Mouse (Mus musculus) limb, embryonic 14.5 days (tissue): Measurements from ENCODE around the gene 2210010C04Rik. TPM values are rescaled to one million over a fixed set of nuclear protein-coding genes. Genes with fewer than 3 reads are reported as not detected.
A peak's percentile ranks its signal among the peaks of the same experiment; 100 is the strongest.

ENCODE experiments used
- ATAC-seq: fragments of 200-750 bp; cut with Nextera tagmentation; 2 replicates; pipeline ENCODE4 v1.8.0; 2017; ENCODE audit warnings: low read depth, moderate number of reproducible peaks, moderate TSS enrichment; ENCODE audit not compliant: low FRiP score
- DNase-seq: peaks from one replicate; pipeline ENCODE4 v3.0.0-alpha.2; 2015; ENCODE audit warnings: low spot score
- H3K27ac ChIP-seq: fragments of 300-500 bp; sonication (generic); replicated peaks from 2 replicates; pipeline ENCODE4 v1.5.1; 2014; ENCODE audit warnings: low read depth, mild to moderate bottlenecking, low read length, moderate library complexity, mixed read lengths
- H3K27me3 ChIP-seq: fragments of 300-500 bp; sonication (generic); 2 replicates; pipeline ENCODE4 v1.6.1; 2014; ENCODE audit warnings: low read length, mixed read lengths; ENCODE audit not compliant: control insufficient read depth, insufficient read depth
- H3K36me3 ChIP-seq: fragments of 300-500 bp; sonication (generic); 2 replicates; pipeline ENCODE4 v1.6.1; 2014; ENCODE audit warnings: mild to moderate bottlenecking, low read length, moderate library complexity, mixed read lengths; ENCODE audit not compliant: control insufficient read depth, insufficient read depth
- H3K4me1 ChIP-seq: fragments of 300-500 bp; sonication (generic); 2 replicates; pipeline ENCODE4 v1.6.1; 2014; ENCODE audit warnings: antibody characterized with exemption, low read length, mixed read lengths; ENCODE audit not compliant: control insufficient read depth, insufficient read depth
- H3K4me2 ChIP-seq: fragments of 300-500 bp; sonication (generic); replicated peaks from 2 replicates; pipeline ENCODE4 v1.6.1; 2014; ENCODE audit warnings: low read depth, mild to moderate bottlenecking, low read length, moderate library complexity; ENCODE audit not compliant: severe bottlenecking
- H3K4me3 ChIP-seq: fragments of 300-500 bp; sonication (generic); replicated peaks from 2 replicates; pipeline ENCODE4 v1.5.1; 2014; ENCODE audit warnings: low read length
- H3K9ac ChIP-seq: fragments of 300-500 bp; sonication (generic); 2 replicates; pipeline ENCODE4 v1.6.1; 2014; ENCODE audit warnings: mild to moderate bottlenecking, low read depth, low read length, moderate library complexity; ENCODE audit not compliant: severe bottlenecking
- H3K9me3 ChIP-seq: fragments of 300-500 bp; sonication (generic); 2 replicates; pipeline ENCODE4 v1.6.1; 2016; ENCODE audit warnings: low read length; ENCODE audit not compliant: control insufficient read depth
- POLR2A ChIP-seq: fragments of 200-500 bp; IDR thresholded peaks from 2 replicates; pipeline ENCODE4 v1.8.0; 2012; ENCODE audit warnings: inconsistent platforms, mild to moderate bottlenecking, moderate library complexity, borderline replicate concordance; ENCODE audit not compliant: insufficient read depth, insufficient read length; ENCODE audit errors: extremely low read depth
- WGBS: fragments of 180-500 bp; shearing (Covaris S2); extraction: QIAGEN DNeasy Blood & Tissue Kit; methylation state at CpG from one replicate; pipeline ENCODE4 v1.1.7; 2014; 5-methylcytosine and 5-hydroxymethylcytosine counted together
- polyA plus RNA-seq, 2 experiments: library from polyadenylated mRNA; depleted of rRNA in 1 of 2; stranded (reverse) in 1 of 2; unstranded in 1 of 2; fragments of >200 nt; fragmentation: Nextera tagmentation in 1 of 2; extraction: Ambion mirVana in 1 of 2; gene quantifications; 2 replicates each; pipeline versions ENCODE4 v1.2.1 to v1.2.3; 2012 to 2014

Gene 2210010C04Rik
- polyA plus RNA-seq, 2 experiments = 0.03 TPM; not detected in 1

DNA sequence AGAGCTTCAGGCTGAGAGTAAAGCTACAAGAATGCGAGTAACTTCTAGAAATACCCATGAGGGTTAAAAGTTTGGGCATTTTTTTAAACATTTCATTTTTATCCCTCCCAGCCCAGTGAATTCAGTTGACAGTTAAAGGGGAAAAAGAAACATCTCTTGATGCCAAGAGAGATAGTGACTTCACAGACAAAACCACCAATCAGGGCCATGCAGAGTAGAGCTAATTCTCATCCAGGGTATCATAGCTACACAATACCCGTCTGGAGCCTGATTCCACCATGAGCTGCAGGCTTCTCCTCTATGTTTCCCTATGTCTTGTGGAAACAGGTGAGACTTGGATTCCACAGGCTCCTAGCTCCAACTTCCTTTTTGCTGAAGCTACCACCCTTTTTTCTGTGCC lies 26.8 kb upstream of the 2210010C04Rik start:
- H3K4me2 ChIP-seq = no peak overlapping the region
- H3K9me3 ChIP-seq = no peaks in the 10 kb centered on the region
- H3K36me3 ChIP-seq = no peaks in the 10 kb centered on the region
- no peak overlapping the region for H3K9ac ChIP-seq
- H3K4me1 ChIP-seq = no peaks in the 10 kb centered on the region
- no peak for TF ChIP-seq POLR2A
- no peak for DNase-seq
- no peak overlapping the region for H3K27ac ChIP-seq
- ATAC-seq = no peak
- WGBS = 88% methylated on average over 2 of the region's 2 CpGs
- H3K4me3 ChIP-seq = no peak overlapping the region
- H3K27me3 ChIP-seq = no peaks in the 10 kb centered on the region

DNA sequence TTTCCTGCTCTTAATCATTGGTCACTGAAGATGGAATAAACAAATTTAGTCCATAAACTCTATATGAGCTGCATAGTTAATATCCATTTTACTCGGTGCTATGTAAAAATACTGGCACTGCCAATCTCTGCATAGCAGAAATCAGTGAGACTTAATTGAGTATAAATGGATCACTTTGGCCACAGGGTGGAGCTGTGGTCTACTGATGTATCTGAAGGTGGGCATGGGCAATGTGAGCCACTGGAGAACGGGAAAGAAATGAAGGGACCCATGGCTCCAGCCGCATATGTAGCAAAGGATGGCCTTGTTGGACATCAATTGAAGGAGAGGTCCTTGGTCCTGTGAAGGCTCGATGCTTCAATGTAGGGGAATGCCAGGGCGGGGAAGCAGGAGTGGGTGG lies 25.8 kb upstream of the 2210010C04Rik start:
- no peak for ATAC-seq
- Histone ChIP-seq H3K4me3 (no peak overlapping the region), H3K4me2 (no peak overlapping the region), H3K36me3 (no peaks in the 10 kb centered on the region), H3K9me3 (no peaks in the 10 kb centered on the region), H3K4me1 (no peaks in the 10 kb centered on the region), H3K9ac (no peak overlapping the region), H3K27ac (no peak overlapping the region), H3K27me3 (no peaks in the 10 kb centered on the region)
- TF ChIP-seq POLR2A = no peak
- WGBS = 73% methylated on average over 5 of the region's 5 CpGs
- no peak for DNase-seq

- DNase-seq (no peak), ATAC-seq (no peak)
- no peak overlapping the region for H3K4me3 ChIP-seq
- H3K4me2 ChIP-seq = no peak overlapping the region
- no peaks in the 10 kb centered on the region for H3K36me3 ChIP-seq
- no peaks in the 10 kb centered on the region for H3K9me3 ChIP-seq
- no peaks in the 10 kb centered on the region for H3K27me3 ChIP-seq
- no peak overlapping the region for H3K27ac ChIP-seq
- no peak overlapping the region for H3K9ac ChIP-seq
- TF ChIP-seq POLR2A = no peak
- H3K4me1 ChIP-seq = no peaks in the 10 kb centered on the region
- WGBS = 82% methylated on average over 5 of the region's 5 CpGs
These were observed 22.3 kb upstream of the 2210010C04Rik start for GRCm38 (mm10) chr6:41057653-41058052.

GRCm38 (mm10) chr6:41055581-41055980 lies 20.3 kb upstream of the 2210010C04Rik start:
- TF ChIP-seq POLR2A = no peak
- ATAC-seq (no peak), DNase-seq (peak; percentile 25)
- WGBS = 30% methylated on average over 2 of the region's 2 CpGs
- Histone ChIP-seq H3K9me3 (no peaks in the 10 kb centered on the region), H3K9ac (no peak overlapping the region), H3K27ac (no peak overlapping the region), H3K4me3 (no peak overlapping the region), H3K4me1 (no peaks in the 10 kb centered on the region), H3K27me3 (no peaks in the 10 kb centered on the region), H3K36me3 (no peaks in the 10 kb centered on the region), H3K4me2 (no peak overlapping the region)

- TF ChIP-seq POLR2A = no peak
- H3K4me3 ChIP-seq = no peak overlapping the region
- H3K9me3 ChIP-seq = no peaks in the 10 kb centered on the region
- H3K4me2 ChIP-seq = no peak overlapping the region
- H3K9ac ChIP-seq = no peak overlapping the region
- no peaks in the 10 kb centered on the region for H3K27me3 ChIP-seq
- ATAC-seq (no peak), DNase-seq (no peak)
- H3K36me3 ChIP-seq = no peaks in the 10 kb centered on the region
- H3K4me1 ChIP-seq = no peaks in the 10 kb centered on the region
- 76% methylated on average over 2 of the region's 2 CpGs for WGBS
- H3K27ac ChIP-seq = no peak overlapping the region
These were observed 19.1 kb upstream of the 2210010C04Rik start for GRCm38 (mm10) chr6:41054379-41054778.

DNA sequence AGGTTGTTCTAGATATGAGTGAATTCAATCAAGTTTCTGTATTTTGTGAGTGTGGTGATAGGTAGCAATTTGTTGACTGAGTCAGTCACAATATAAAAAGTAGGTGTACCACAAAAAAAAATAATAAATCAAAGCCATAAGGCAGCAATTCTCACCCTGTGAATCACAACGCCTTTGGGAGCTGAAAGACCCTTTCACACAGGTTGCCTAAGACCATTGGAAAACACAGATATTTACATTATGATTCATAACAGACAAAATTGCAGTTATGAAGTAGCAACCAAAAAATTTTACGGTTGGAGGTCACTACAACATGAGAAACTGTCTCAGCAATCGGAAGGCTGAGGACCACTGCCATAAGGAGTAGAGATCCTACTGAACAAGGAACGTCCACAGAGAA lies 16.5 kb upstream of the 2210010C04Rik start:
- Histone ChIP-seq H3K4me3 (no peak overlapping the region), H3K4me2 (no peak overlapping the region), H3K36me3 (no peaks in the 10 kb centered on the region), H3K9ac (no peak overlapping the region), H3K27ac (no peak overlapping the region), H3K27me3 (no peaks in the 10 kb centered on the region), H3K4me1 (no peaks in the 10 kb centered on the region), H3K9me3 (no peaks in the 10 kb centered on the region)
- no peak for TF ChIP-seq POLR2A
- ATAC-seq (no peak), DNase-seq (no peak)
- WGBS = 85% methylated on average over 4 of the region's 4 CpGs
